Mouse (Mus musculus): ENCODE results near the gene Vmn1r230.

The Vmn1r230 gene

GRCm38 (mm10) chr17:20840144-20840543, at the start of gene Vmn1r230:
Gene Vmn1r230, plus strand, starts transcription at chr17:20840444.
- WGBS: 5% methylated on average over 1 of the region's 1 CpGs

GRCm38 (mm10) chr17:20811255-20811654, 29.0 kb upstream of the Vmn1r230 start, which contains the start of gene Vmn1r229:
Gene Vmn1r229, plus strand, starts transcription at chr17:20811555.
- 66% methylated on average over 1 of the region's 1 CpGs for WGBS

All from cerebral cortex, adult 2 months (tissue).